Mouse (Mus musculus): ENCODE results near the gene Btn2a2. TPM values are rescaled to one million over a fixed set of nuclear protein-coding genes. Genes with fewer than 3 reads are reported as not detected.

Gene Btn2a2
- polyA plus RNA-seq, 1 experiment: 0.20 TPM

DNA sequence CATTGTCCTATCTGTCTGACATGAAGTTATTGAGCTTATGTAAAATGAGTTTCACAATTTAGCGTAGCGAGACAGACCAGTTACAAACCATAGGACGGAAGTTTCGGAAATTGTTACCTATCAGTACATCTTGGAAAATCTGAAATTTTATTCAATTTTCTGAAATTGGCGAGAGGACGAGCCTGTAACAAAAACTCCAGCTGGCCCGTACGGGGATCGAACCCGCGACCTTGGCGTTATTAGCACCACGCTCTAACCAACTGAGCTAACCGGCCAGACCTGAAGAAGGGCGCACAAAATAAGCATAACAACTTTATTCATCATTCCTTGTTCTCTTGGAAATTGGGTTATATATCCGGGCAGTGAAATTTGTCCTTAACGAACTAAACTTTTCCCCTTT is 50.7 kb downstream of the Btn2a2 start:
- H3K79me2 ChIP-seq (ENCODE audit: control insufficient read depth, insufficient read depth): no peaks in the 10 kb centered on the region
- no peaks in the 10 kb centered on the region for H3K27me3 ChIP-seq (ENCODE audit: control insufficient read depth, insufficient read depth, insufficient read length)
- H3K4me3 ChIP-seq: peak overlapping the region; percentile 35
- H3K36me3 ChIP-seq (ENCODE audit: control insufficient read depth, insufficient read depth): no peaks in the 10 kb centered on the region
- H3ac ChIP-seq (ENCODE audit: control insufficient read depth, insufficient read length): no peak overlapping the region
- TF ChIP-seq CEBPB (IDR thresholded peaks at IDR 0.05; ENCODE audit: insufficient read depth, poor library complexity, severe bottlenecking) (0 out of 2 replicates have a peak, but pooled peaks have one; percentile 34), TCF12 (IDR thresholded peaks at IDR 0.05; ENCODE audit: insufficient read depth, poor library complexity, severe bottlenecking) (no peak), MYOG (IDR thresholded peaks at IDR 0.05; ENCODE audit: control insufficient read depth in 1 of 3, insufficient read depth in 1 of 3, insufficient read length in 2 of 3, low read depth in 2 of 3) (no peak)
- peak overlapping the region; percentile 90 for H3K4me2 ChIP-seq (ENCODE audit: low read depth)

DNA sequence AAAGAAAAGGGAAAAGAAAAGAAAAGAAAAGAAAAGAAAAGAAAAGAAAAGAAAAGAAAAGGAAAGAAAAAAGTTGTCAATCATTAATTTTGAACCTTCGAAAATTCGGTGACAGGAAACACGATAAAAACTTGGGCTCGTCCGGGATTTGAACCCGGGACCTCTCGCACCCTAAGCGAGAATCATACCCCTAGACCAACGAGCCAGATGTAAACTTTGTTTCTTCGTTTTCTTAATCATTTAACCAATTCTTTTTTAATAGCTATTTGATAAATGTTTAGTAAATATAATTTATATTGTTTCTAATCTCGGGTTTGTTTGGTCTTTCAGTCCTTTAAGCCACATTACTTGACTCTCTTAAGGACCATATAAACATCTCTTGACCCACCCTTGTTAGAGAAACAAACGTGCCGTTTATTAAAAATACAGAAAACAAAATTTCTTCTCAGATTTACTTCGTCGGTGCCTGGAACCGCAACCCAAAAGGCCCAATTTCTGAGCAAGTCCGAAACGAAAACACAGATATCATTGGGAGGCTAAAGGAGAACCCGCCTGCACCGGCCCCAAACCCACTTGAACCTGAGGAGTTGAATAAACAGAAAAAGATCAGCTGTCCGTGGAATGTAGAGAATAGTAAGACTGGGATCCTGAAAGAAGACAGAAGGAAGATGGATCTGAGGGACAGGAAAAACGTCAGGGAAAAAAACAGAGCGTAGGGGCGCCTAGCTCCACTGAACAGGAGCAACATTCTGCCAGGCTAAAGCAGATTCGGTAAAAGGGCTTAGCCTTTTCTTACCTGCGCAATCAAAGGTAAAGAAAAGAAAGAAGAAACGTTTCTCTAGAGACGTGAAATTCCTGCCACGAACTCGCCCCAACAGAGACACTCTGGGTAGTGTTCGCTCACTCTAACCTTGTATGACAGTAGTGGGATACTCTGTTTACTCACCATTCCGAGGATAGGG is 51.5 kb downstream of the Btn2a2 start:
- Histone ChIP-seq H3K4me2 (ENCODE audit: low read depth) (peak overlapping the region; percentile 67), H3K27me3 (ENCODE audit: control insufficient read depth, insufficient read depth, insufficient read length) (no peaks in the 10 kb centered on the region), H3K36me3 (ENCODE audit: control insufficient read depth, insufficient read depth) (no peaks in the 10 kb centered on the region), H3K4me3 (peak overlapping the region; percentile 35), H3ac (ENCODE audit: control insufficient read depth, insufficient read length) (no peak overlapping the region), H3K79me2 (ENCODE audit: control insufficient read depth, insufficient read depth) (no peaks in the 10 kb centered on the region)
- TF ChIP-seq USF1 (IDR thresholded peaks at IDR 0.05; ENCODE audit: low read depth): no peak
- no peak for TF ChIP-seq POLR2A (IDR thresholded peaks at IDR 0.05; ENCODE audit: insufficient read length, low read depth)
- TF ChIP-seq REST (IDR thresholded peaks at IDR 0.05; ENCODE audit: insufficient read depth, insufficient read length): no peak
- TF ChIP-seq TCF3 (IDR thresholded peaks at IDR 0.05; ENCODE audit: insufficient read length, low read depth): no peak
- no peak for TF ChIP-seq MYOD1 (IDR thresholded peaks at IDR 0.05; ENCODE audit: control insufficient read depth in 1 of 3, insufficient read length in 2 of 3, low read depth in 2 of 3)
- TF ChIP-seq E2F4 (IDR thresholded peaks at IDR 0.05; ENCODE audit: insufficient read depth): no peak
- no peak for TF ChIP-seq TCF12 (IDR thresholded peaks at IDR 0.05; ENCODE audit: insufficient read depth, poor library complexity, severe bottlenecking)
- no peak for TF ChIP-seq POLR2AphosphoS2 (IDR thresholded peaks at IDR 0.05; ENCODE audit: insufficient read length, low read depth)
- TF ChIP-seq MAX (IDR thresholded peaks at IDR 0.05; ENCODE audit: low read depth): no peak
- no peak for TF ChIP-seq CEBPB (IDR thresholded peaks at IDR 0.05; ENCODE audit: insufficient read depth, poor library complexity, severe bottlenecking)
- no peak for TF ChIP-seq MYOG (IDR thresholded peaks at IDR 0.05; ENCODE audit: control insufficient read depth in 1 of 3, insufficient read depth in 1 of 3, insufficient read length in 2 of 3, low read depth in 2 of 3)
- TF ChIP-seq SRF (IDR thresholded peaks at IDR 0.05; ENCODE audit: control insufficient read depth, insufficient read length, low read depth): no peak

DNA sequence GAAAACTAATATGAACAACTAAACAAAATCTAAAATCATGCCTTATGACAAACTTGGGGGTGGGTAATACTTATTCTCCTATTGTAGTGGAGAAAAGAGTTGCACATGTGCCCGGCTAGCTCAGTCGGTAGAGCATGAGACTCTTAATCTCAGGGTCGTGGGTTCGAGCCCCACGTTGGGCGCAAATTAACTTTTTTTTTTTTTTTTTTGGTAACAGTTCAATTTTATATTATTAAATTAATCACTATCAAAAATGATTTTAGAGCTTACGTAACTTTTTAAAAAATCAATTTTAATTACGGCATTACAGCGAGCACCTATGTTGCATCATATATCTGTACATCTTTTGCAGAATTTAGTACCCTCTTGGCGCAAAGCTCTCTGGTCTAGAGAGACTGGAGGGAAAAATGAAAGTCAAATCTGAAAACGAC is 52.4 kb downstream of the Btn2a2 start:
- TF ChIP-seq REST (IDR thresholded peaks at IDR 0.05; ENCODE audit: insufficient read depth, insufficient read length) (no peak), CEBPB (IDR thresholded peaks at IDR 0.05; ENCODE audit: insufficient read depth, poor library complexity, severe bottlenecking) (0 out of 2 replicates have a peak, but pooled peaks have one; percentile 6), MYOD1 (IDR thresholded peaks at IDR 0.05; ENCODE audit: control insufficient read depth in 1 of 3, insufficient read length in 2 of 3, low read depth in 2 of 3) (no peak), USF1 (IDR thresholded peaks at IDR 0.05; ENCODE audit: low read depth) (no peak), SRF (IDR thresholded peaks at IDR 0.05; ENCODE audit: control insufficient read depth, insufficient read length, low read depth) (no peak)
- no peak overlapping the region for H3ac ChIP-seq (ENCODE audit: control insufficient read depth, insufficient read length)
- H3K4me2 ChIP-seq (ENCODE audit: low read depth): peak overlapping the region; percentile 89
- H3K79me2 ChIP-seq (ENCODE audit: control insufficient read depth, insufficient read depth): no peaks in the 10 kb centered on the region
- no peaks in the 10 kb centered on the region for H3K27me3 ChIP-seq (ENCODE audit: control insufficient read depth, insufficient read depth, insufficient read length)
- no peaks in the 10 kb centered on the region for H3K36me3 ChIP-seq (ENCODE audit: control insufficient read depth, insufficient read depth)
- peak overlapping the region; percentile 35 for H3K4me3 ChIP-seq

DNA sequence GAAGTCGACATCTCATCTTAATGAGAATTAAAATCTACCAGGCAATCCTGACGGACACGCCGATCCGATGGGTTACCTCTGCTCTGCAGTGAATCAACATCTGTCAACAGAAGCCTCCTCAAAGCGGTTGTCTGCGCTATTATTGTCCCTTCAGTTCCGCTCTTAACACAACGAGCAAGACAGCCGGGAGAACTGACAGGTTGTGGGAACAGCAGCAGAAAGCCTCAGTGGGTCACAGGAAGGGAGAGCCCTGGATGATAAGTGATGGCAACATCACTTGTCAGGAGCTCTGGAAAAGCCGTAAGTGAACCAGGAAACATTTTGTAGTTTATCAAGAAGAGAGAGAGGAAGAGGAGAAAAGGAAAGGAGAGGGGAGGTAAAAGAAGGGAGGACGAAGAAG is 53.0 kb downstream of the Btn2a2 start:
- H3K4me3 ChIP-seq: peak overlapping the region; percentile 35
- no peak overlapping the region for H3ac ChIP-seq (ENCODE audit: control insufficient read depth, insufficient read length)
- H3K36me3 ChIP-seq (ENCODE audit: control insufficient read depth, insufficient read depth): no peaks in the 10 kb centered on the region
- H3K27me3 ChIP-seq (ENCODE audit: control insufficient read depth, insufficient read depth, insufficient read length): no peaks in the 10 kb centered on the region
- H3K4me2 ChIP-seq (ENCODE audit: low read depth): peak overlapping the region; percentile 89
- H3K79me2 ChIP-seq (ENCODE audit: control insufficient read depth, insufficient read depth): no peaks in the 10 kb centered on the region
- TF ChIP-seq TCF3 (IDR thresholded peaks at IDR 0.05; ENCODE audit: insufficient read length, low read depth) (no peak), USF1 (IDR thresholded peaks at IDR 0.05; ENCODE audit: low read depth) (no peak), SRF (IDR thresholded peaks at IDR 0.05; ENCODE audit: control insufficient read depth, insufficient read length, low read depth) (no peak), CEBPB (IDR thresholded peaks at IDR 0.05; ENCODE audit: insufficient read depth, poor library complexity, severe bottlenecking) (no peak), E2F4 (IDR thresholded peaks at IDR 0.05; ENCODE audit: insufficient read depth) (no peak), MYOG (IDR thresholded peaks at IDR 0.05; ENCODE audit: control insufficient read depth in 1 of 3, insufficient read depth in 1 of 3, insufficient read length in 2 of 3, low read depth in 2 of 3) (no peak), MAX (IDR thresholded peaks at IDR 0.05; ENCODE audit: low read depth) (no peak), POLR2AphosphoS2 (IDR thresholded peaks at IDR 0.05; ENCODE audit: insufficient read length, low read depth) (no peak), TCF12 (IDR thresholded peaks at IDR 0.05; ENCODE audit: insufficient read depth, poor library complexity, severe bottlenecking) (no peak), MYOD1 (IDR thresholded peaks at IDR 0.05; ENCODE audit: control insufficient read depth in 1 of 3, insufficient read length in 2 of 3, low read depth in 2 of 3) (no peak), POLR2A (IDR thresholded peaks at IDR 0.05; ENCODE audit: insufficient read length, low read depth) (no peak), REST (IDR thresholded peaks at IDR 0.05; ENCODE audit: insufficient read depth, insufficient read length) (no peak)
